Mouse (Mus musculus): ENCODE measurements around the gene Ap1s3.

Gene Ap1s3

GRCm38 (mm10) chr1:79671543-79672337 lies at the start of gene Ap1s3:
Gene Ap1s3 (minus strand): TSS chr1:79671972.
- DNase-seq (ENCODE audit: low spot score in 2 of 2): peak; percentile 13 to 16

- no peak for DNase-seq (ENCODE audit: low spot score in 2 of 2)
Measured at GRCm38 (mm10) chr1:79714152-79714923, 42.6 kb upstream of the Ap1s3 start.

GRCm38 (mm10) chr1:79713081-79713480 lies 41.3 kb upstream of the Ap1s3 start:
- DNase-seq (ENCODE audit: low spot score in 2 of 2): no peak

- DNase-seq (ENCODE audit: low spot score in 2 of 2): no peak
Measured at GRCm38 (mm10) chr1:79711147-79712126, 39.7 kb upstream of the Ap1s3 start.

- DNase-seq (ENCODE audit: low spot score in 2 of 2): no peak
Measured at GRCm38 (mm10) chr1:79710678-79711077, 38.9 kb upstream of the Ap1s3 start.

- no peak for DNase-seq (ENCODE audit: low spot score in 2 of 2)
Measured at GRCm38 (mm10) chr1:79710216-79710615, 38.4 kb upstream of the Ap1s3 start.

GRCm38 (mm10) chr1:79707383-79707782 lies 35.6 kb upstream of the Ap1s3 start:
- no peak for DNase-seq (ENCODE audit: low spot score in 2 of 2)

GRCm38 (mm10) chr1:79706707-79707106 lies 34.9 kb upstream of the Ap1s3 start:
- no peak for DNase-seq (ENCODE audit: low spot score in 2 of 2)

- DNase-seq (ENCODE audit: low spot score in 2 of 2): no peak
Measured at GRCm38 (mm10) chr1:79704672-79705071, 32.9 kb upstream of the Ap1s3 start.

- no peak for DNase-seq (ENCODE audit: low spot score in 2 of 2)
Measured at GRCm38 (mm10) chr1:79703520-79703919, 31.7 kb upstream of the Ap1s3 start.

- DNase-seq (ENCODE audit: low spot score in 2 of 2): no peak
Measured at GRCm38 (mm10) chr1:79698506-79698905, 26.7 kb upstream of the Ap1s3 start.

- DNase-seq (ENCODE audit: low spot score in 2 of 2): no peak
Measured at GRCm38 (mm10) chr1:79697382-79697781, 25.6 kb upstream of the Ap1s3 start.

- no peak for DNase-seq (ENCODE audit: low spot score in 2 of 2)
Measured at GRCm38 (mm10) chr1:79696933-79697332, 25.2 kb upstream of the Ap1s3 start.

- DNase-seq (ENCODE audit: low spot score in 2 of 2): no peak
Measured at GRCm38 (mm10) chr1:79692482-79692881, 20.7 kb upstream of the Ap1s3 start.

GRCm38 (mm10) chr1:79687254-79687653 lies 15.5 kb upstream of the Ap1s3 start:
- no peak for DNase-seq (ENCODE audit: low spot score in 2 of 2)

GRCm38 (mm10) chr1:79684027-79684426 lies 12.3 kb upstream of the Ap1s3 start:
- no peak for DNase-seq (ENCODE audit: low spot score in 2 of 2)

GRCm38 (mm10) chr1:79682936-79683335 lies 11.2 kb upstream of the Ap1s3 start:
- DNase-seq (ENCODE audit: low spot score in 2 of 2): no peak

- DNase-seq (ENCODE audit: low spot score in 2 of 2): no peak
Measured at GRCm38 (mm10) chr1:79680777-79681176, 9.0 kb upstream of the Ap1s3 start.

GRCm38 (mm10) chr1:79678117-79678684 lies 6.4 kb upstream of the Ap1s3 start:
- DNase-seq (ENCODE audit: low spot score in 2 of 2): no peak

- no peak for DNase-seq (ENCODE audit: low spot score in 2 of 2)
Measured at GRCm38 (mm10) chr1:79675716-79676115, 3.9 kb upstream of the Ap1s3 start.

- DNase-seq (ENCODE audit: low spot score in 2 of 2): no peak
Measured at GRCm38 (mm10) chr1:79671196-79671542, 603 bp downstream of the Ap1s3 start.

All from frontal cortex, postnatal 25 days (tissue).